In genomic region chr4:122959816-122960215, GRCm38 (mm10) we compare ENCODE assay signal across 8 mouse cellular contexts. TPM values are rescaled to one million over a fixed set of nuclear protein-coding genes. Genes with fewer than 3 reads are reported as not detected.
A peak's percentile ranks its signal among the peaks of the same experiment; 100 is the strongest.
DNase-seq lines count a peak whose midpoint lies in the region; ATAC-seq and TF ChIP-seq lines count a peak whose summit lies in the region.

No protein-coding gene starts in this region.

- H3K4me1 ChIP-seq in embryonic facial prominence, embryonic 15.5 days: peaks cover 38% of the 10 kb centered on the region
- H3K4me1 ChIP-seq in limb, embryonic 14.5 days (ENCODE audit: control insufficient read depth, insufficient read depth, low read length): peaks cover 36% of the 10 kb centered on the region

- WGBS in embryonic facial prominence, embryonic 15.5 days: 5% methylated on average over 8 of the region's 8 CpGs
- 5% methylated on average over 7 of the region's 8 CpGs for WGBS in limb, embryonic 14.5 days

- H3K27ac ChIP-seq in left cerebral cortex, adult 2 months: peak overlapping the region; percentile 72
- peak overlapping the region; percentile 45; the same call in 1 of the 2 replicates for H3K27ac ChIP-seq in embryonic facial prominence, embryonic 15.5 days (replicated peaks)
- no peak overlapping the region for H3K27ac ChIP-seq in limb, embryonic 14.5 days (replicated peaks; ENCODE audit: low read depth, low read length)

- TF ChIP-seq CTCF in left cerebral cortex, adult 2 months (IDR thresholded peaks at IDR 0.05): no peak

- peak overlapping the region; percentile 100 for H3K4me2 ChIP-seq in embryonic facial prominence, embryonic 15.5 days (replicated peaks)
- H3K4me2 ChIP-seq in limb, embryonic 14.5 days (replicated peaks; ENCODE audit: low read depth, low read length, severe bottlenecking): peak overlapping the region; percentile 99

- H3K9me3 ChIP-seq in embryonic facial prominence, embryonic 15.5 days (replicated peaks): no peaks in the 10 kb centered on the region
- no peaks in the 10 kb centered on the region for H3K9me3 ChIP-seq in limb, embryonic 14.5 days (ENCODE audit: control insufficient read depth, low read length)

- TF ChIP-seq POLR2A in limb, embryonic 14.5 days (IDR thresholded peaks at IDR 0.05; ENCODE audit: borderline replicate concordance, extremely low read depth, insufficient read depth, insufficient read length): no peak

- H3K27me3 ChIP-seq in embryonic facial prominence, embryonic 15.5 days: peaks cover 6% of the 10 kb centered on the region; the same call in 1 of the 2 replicates
- no peaks in the 10 kb centered on the region for H3K27me3 ChIP-seq in limb, embryonic 14.5 days (ENCODE audit: control insufficient read depth, insufficient read depth, low read length)

- no peak overlapping the region for H3K9ac ChIP-seq in embryonic facial prominence, embryonic 15.5 days
- peak overlapping the region; percentile 65 for H3K9ac ChIP-seq in limb, embryonic 14.5 days (ENCODE audit: low read depth, low read length, severe bottlenecking)

- DNase-seq in left cerebral cortex, adult 2 months (ENCODE audit: extremely low spot score in 1 of 2, low spot score in 2 of 2): no peak
- DNase-seq in left cerebral cortex, postnatal 25 days (ENCODE audit: low spot score in 2 of 2): no peak
- DNase-seq in limb, embryonic 14.5 days (ENCODE audit: low spot score): no peak
- peak; percentile 36 for DNase-seq in retina, postnatal 1 day
- no peak for DNase-seq in frontal cortex, adult 2 months (ENCODE audit: extremely low spot score in 1 of 2, low spot score in 1 of 2)
- no peak for DNase-seq in cerebellum, postnatal 36 days

- intact Hi-C loops in left cerebral cortex, adult 2 months (cut with DNase I): loop anchor here (2.0 kb wide), 1 partner anchor 23 kb away; no protein-coding TSS in a partner anchor
- intact Hi-C loops in left cerebral cortex, postnatal 25 days (cut with DNase I): no loop called here

- H3K36me3 ChIP-seq in embryonic facial prominence, embryonic 15.5 days: no peaks in the 10 kb centered on the region
- H3K36me3 ChIP-seq in limb, embryonic 14.5 days (ENCODE audit: control insufficient read depth, insufficient read depth, low read length): no peaks in the 10 kb centered on the region

- ATAC-seq in embryonic facial prominence, embryonic 15.5 days (ENCODE audit: insufficient number of reproducible peaks, low FRiP score, low TSS enrichment, low read depth): peak; percentile 11; the same call in 1 of the 2 replicates
- no peak for ATAC-seq in limb, embryonic 14.5 days (ENCODE audit: low FRiP score, low read depth)
- ATAC-seq in granulocyte monocyte progenitor cell, adult 5-6 weeks (replicated peaks; ENCODE audit: poor library complexity, severe bottlenecking): no peak

- H3K4me3 ChIP-seq in left cerebral cortex, adult 2 months: peak overlapping the region; percentile 56
- H3K4me3 ChIP-seq in embryonic facial prominence, embryonic 15.5 days (replicated peaks): peak overlapping the region; percentile 67
- H3K4me3 ChIP-seq in limb, embryonic 14.5 days (replicated peaks; ENCODE audit: low read length): peak overlapping the region; percentile 62

RNA-seq across cellular contexts. Expression of gene Mfsd2a, which starts 1.2 kb away (rescaled TPM):
- 10 to 100 TPM; 35.0 to 39.8 TPM for total RNA-seq in left cerebral cortex, adult 2 months (2021)
- total RNA-seq in left cerebral cortex, postnatal 25 days (2021): 10 to 100 TPM; 37.4 to 43.5 TPM
- 10.5 and 11.4 TPM in 2 replicates for polyA plus RNA-seq in embryonic facial prominence, embryonic 15.5 days (2015; fragmentation: Nextera tagmentation; extraction: Ambion mirVana)
- 13.1 and 16.4 TPM in 2 replicates for polyA plus RNA-seq in limb, embryonic 14.5 days (2012; rRNA removed)
- polyA plus RNA-seq in limb, embryonic 14.5 days (2014; fragmentation: Nextera tagmentation; extraction: Ambion mirVana): 9.1 and 9.3 TPM in 2 replicates
- not detected in 2 replicates for total RNA-seq in granulocyte monocyte progenitor cell, adult 5-6 weeks (2014; fragmentation: Nextera tagmentation)
- 1.5 TPM in 1 of 2 replicates, not detected in the other for total RNA-seq in granulocyte monocyte progenitor cell, adult 5-6 weeks (2017)
- 40.7 and 40.8 TPM in 2 replicates for polyA plus RNA-seq in frontal cortex, adult 2 months (2012; rRNA removed)

RNA-seq across cellular contexts. Expression of gene Mycl, which starts 35.6 kb away (rescaled TPM):
- total RNA-seq in left cerebral cortex, adult 2 months (2021): 10 to 100 TPM; 11.3 to 12.0 TPM
- total RNA-seq in left cerebral cortex, postnatal 25 days (2021): 10 to 100 TPM; 11.0 to 14.2 TPM
- 38.9 and 49.5 TPM in 2 replicates for polyA plus RNA-seq in embryonic facial prominence, embryonic 15.5 days (2015; fragmentation: Nextera tagmentation; extraction: Ambion mirVana)
- 24.6 and 26.2 TPM in 2 replicates for polyA plus RNA-seq in limb, embryonic 14.5 days (2012; rRNA removed)
- 39.2 and 41.1 TPM in 2 replicates for polyA plus RNA-seq in limb, embryonic 14.5 days (2014; fragmentation: Nextera tagmentation; extraction: Ambion mirVana)
- total RNA-seq in granulocyte monocyte progenitor cell, adult 5-6 weeks (2014; fragmentation: Nextera tagmentation): 1.5 and 4.4 TPM in 2 replicates
- 0.21 and 0.78 TPM in 2 replicates for total RNA-seq in granulocyte monocyte progenitor cell, adult 5-6 weeks (2017)
- polyA plus RNA-seq in frontal cortex, adult 2 months (2012; rRNA removed): 10.0 and 12.0 TPM in 2 replicates

RNA-seq across cellular contexts. Expression of gene Trit1, which starts 56.6 kb away (rescaled TPM):
- total RNA-seq in left cerebral cortex, adult 2 months (2021): 10 to 100 TPM; 17.9 to 21.8 TPM
- 10 to 100 TPM; 18.5 to 22.2 TPM for total RNA-seq in left cerebral cortex, postnatal 25 days (2021)
- polyA plus RNA-seq in embryonic facial prominence, embryonic 15.5 days (2015; fragmentation: Nextera tagmentation; extraction: Ambion mirVana): 21.6 and 23.4 TPM in 2 replicates
- 13.7 and 15.0 TPM in 2 replicates for polyA plus RNA-seq in limb, embryonic 14.5 days (2012; rRNA removed)
- 18.9 and 20.1 TPM in 2 replicates for polyA plus RNA-seq in limb, embryonic 14.5 days (2014; fragmentation: Nextera tagmentation; extraction: Ambion mirVana)
- total RNA-seq in granulocyte monocyte progenitor cell, adult 5-6 weeks (2014; fragmentation: Nextera tagmentation): 10.8 and 21.5 TPM in 2 replicates
- total RNA-seq in granulocyte monocyte progenitor cell, adult 5-6 weeks (2017): 20.4 and 20.7 TPM in 2 replicates
- 17.7 and 18.2 TPM in 2 replicates for polyA plus RNA-seq in frontal cortex, adult 2 months (2012; rRNA removed)

Comparison
In these comparisons a context has a peak if more than half of its experiments do, and no peak if none do; other contexts are left out.
1. RNA of gene Mfsd2a, which starts 1.2 kb away (total RNA-seq): 37.4 to 43.5 TPM in left cerebral cortex, postnatal 25 days and 35.0 to 39.8 TPM in left cerebral cortex, adult 2 months; 1.5 TPM in granulocyte monocyte progenitor cell, adult 5-6 weeks; every median in the first group is over 10 times any median in the second.
2. Peak in every context shown above with its lines, with median percentiles within 50 percentile points of each other: H3K4me3 ChIP-seq.